Mouse (Mus musculus) forebrain, embryonic 14.5 days (tissue): ENCODE measurements around the gene Spata3. TPM values are rescaled to one million over a fixed set of nuclear protein-coding genes. Genes with fewer than 3 reads are reported as not detected.

Experiments used
- ATAC-seq: fragments of 200-750 bp; cut with Nextera tagmentation; 2 replicates; pipeline ENCODE4 v1.8.0; 2017; ENCODE audit warnings: mild to moderate bottlenecking, moderate library complexity
- DNase-seq: peaks from one replicate; pipeline ENCODE4 v3.0.0-alpha.2; 2015; ENCODE audit warnings: low spot score
- H3K27ac ChIP-seq: fragments of 300-500 bp; sonication (generic); 2 replicates; pipeline ENCODE4 v1.5.1; 2014; ENCODE audit warnings: low read depth, mild to moderate bottlenecking, control low read depth, low read length, moderate library complexity
- H3K27me3 ChIP-seq: fragments of 300-500 bp; sonication (generic); replicated peaks from 2 replicates; pipeline ENCODE4 v1.6.1; 2014; ENCODE audit warnings: low read length, control low read depth, mixed read lengths; ENCODE audit not compliant: control insufficient read depth, insufficient read depth
- H3K36me3 ChIP-seq: fragments of 300-500 bp; sonication (generic); 2 replicates; pipeline ENCODE4 v1.6.1; 2014; ENCODE audit warnings: low read length, control low read depth; ENCODE audit not compliant: control insufficient read depth, insufficient read depth
- H3K4me1 ChIP-seq: fragments of 300-500 bp; sonication (generic); 2 replicates; pipeline ENCODE4 v1.6.1; 2014; ENCODE audit warnings: antibody characterized with exemption, low read length, control low read depth; ENCODE audit not compliant: control insufficient read depth, insufficient read depth
- H3K4me2 ChIP-seq: fragments of 300-500 bp; sonication (generic); 2 replicates; pipeline ENCODE4 v1.6.1; 2014; ENCODE audit warnings: mild to moderate bottlenecking, control low read depth, low read length
- H3K4me3 ChIP-seq: fragments of 300-500 bp; sonication (generic); 2 replicates; pipeline ENCODE4 v1.5.1; 2014; ENCODE audit warnings: low read depth, low read length, control low read depth
- H3K9ac ChIP-seq: fragments of 300-500 bp; sonication (generic); 2 replicates; pipeline ENCODE4 v1.6.1; 2014; ENCODE audit warnings: mild to moderate bottlenecking, low read length, control low read depth, moderate library complexity
- H3K9me3 ChIP-seq: fragments of 300-500 bp; sonication (generic); replicated peaks from 2 replicates; pipeline ENCODE4 v1.6.1; 2016; ENCODE audit warnings: low read length, control low read depth, mixed read lengths; ENCODE audit not compliant: control insufficient read depth
- WGBS: fragments of 180-500 bp; shearing (Covaris S2); extraction: QIAGEN DNeasy Blood & Tissue Kit; methylation state at CpG from one replicate; pipeline ENCODE4 v1.1.7; 2014; 5-methylcytosine and 5-hydroxymethylcytosine counted together
- polyA plus RNA-seq: library from polyadenylated mRNA; unstranded; fragments of >200 nt; fragmentation: Nextera tagmentation; extraction: Ambion mirVana; gene quantifications from 2 replicates; pipeline ENCODE4 v1.2.1, GENCODE M21; 2014

The Spata3 gene
- polyA plus RNA-seq, 1 experiment from 2014 or later = not detected

DNA sequence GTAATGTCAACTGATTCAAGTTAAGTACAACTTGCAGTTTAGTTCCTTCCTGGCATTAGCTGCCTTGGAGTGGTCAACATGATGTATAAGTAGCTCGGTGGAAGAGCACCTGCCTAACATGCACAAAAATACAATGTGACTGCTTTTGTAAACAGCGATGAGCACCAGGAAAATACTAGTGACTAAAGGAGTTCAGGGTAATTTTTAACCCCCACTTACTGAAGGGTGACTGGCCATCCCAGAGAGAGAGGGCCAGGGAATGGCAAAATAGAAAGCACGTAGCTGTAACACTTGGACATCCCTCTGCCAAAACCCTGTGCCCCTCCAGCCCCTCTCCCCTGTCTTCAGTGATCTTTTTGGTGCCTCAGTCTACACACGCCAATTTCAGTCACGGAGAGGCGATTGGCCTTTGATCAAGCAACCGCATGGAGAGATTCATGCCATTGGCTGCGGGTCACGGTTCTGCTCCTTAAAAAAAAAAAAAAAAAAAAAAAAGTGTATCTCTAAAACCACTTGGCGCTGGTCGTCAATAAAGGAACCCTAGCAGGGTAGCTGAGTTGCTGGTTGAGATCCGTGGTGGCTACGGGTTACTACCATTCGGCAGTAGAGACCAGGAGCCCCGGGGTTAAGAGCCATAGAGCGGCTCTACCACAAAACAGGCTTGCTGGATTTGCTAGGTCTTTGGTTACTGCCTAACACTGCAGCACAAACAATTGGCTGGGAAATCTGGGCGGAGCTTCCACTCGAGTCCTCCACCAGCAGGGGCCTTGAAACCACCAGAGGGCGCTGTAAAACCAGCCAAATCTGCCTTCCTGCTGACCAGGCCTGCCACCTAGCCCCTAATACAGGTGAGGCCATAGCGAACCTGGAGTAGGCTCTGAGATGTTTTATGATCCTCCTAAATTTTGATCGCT, 42.5 kb downstream of the Spata3 start:
- Histone ChIP-seq H3K36me3 (no peaks in the 10 kb centered on the region), H3K27me3 (no peaks in the 10 kb centered on the region), H3K4me2 (peak overlapping the region; percentile 54), H3K9me3 (no peaks in the 10 kb centered on the region), H3K4me3 (peak overlapping the region; percentile 23), H3K27ac (no peak overlapping the region), H3K9ac (peak overlapping the region; percentile 47; the same call in 1 of the 2 replicates), H3K4me1 (peaks cover 5% of the 10 kb centered on the region; the same call in 1 of the 2 replicates)
- peak; percentile 65 for ATAC-seq
- 12% methylated on average over 21 of the region's 21 CpGs for WGBS
- peak; percentile 96 for DNase-seq

DNA sequence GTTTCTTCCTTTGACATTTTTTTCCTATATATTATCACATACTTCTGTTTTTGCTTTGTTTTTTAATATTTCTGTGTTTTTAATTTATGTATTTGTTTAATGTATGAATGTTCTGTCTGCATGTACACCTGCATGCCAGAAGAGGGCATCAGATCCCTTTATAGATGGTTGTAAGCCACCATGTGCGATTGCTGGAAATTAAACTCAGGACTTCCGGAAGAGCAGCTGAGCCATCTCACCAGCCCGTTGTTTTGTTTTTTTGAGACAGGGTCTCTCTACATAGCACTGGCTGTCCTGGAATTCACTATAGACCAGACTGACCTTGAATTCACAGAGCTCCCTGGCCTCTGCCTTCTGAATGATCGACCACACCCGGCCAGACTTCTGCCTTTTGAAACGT, 45.9 kb downstream of the Spata3 start:
- no peak overlapping the region for H3K4me2 ChIP-seq
- 84% methylated on average over 6 of the region's 6 CpGs for WGBS
- H3K9ac ChIP-seq = no peak overlapping the region
- no peaks in the 10 kb centered on the region for H3K27me3 ChIP-seq
- peaks cover 15% of the 10 kb centered on the region for H3K4me1 ChIP-seq
- no peak for ATAC-seq
- no peak overlapping the region for H3K27ac ChIP-seq
- H3K4me3 ChIP-seq = no peak overlapping the region
- H3K9me3 ChIP-seq = no peaks in the 10 kb centered on the region
- no peaks in the 10 kb centered on the region for H3K36me3 ChIP-seq
- no peak for DNase-seq

DNA sequence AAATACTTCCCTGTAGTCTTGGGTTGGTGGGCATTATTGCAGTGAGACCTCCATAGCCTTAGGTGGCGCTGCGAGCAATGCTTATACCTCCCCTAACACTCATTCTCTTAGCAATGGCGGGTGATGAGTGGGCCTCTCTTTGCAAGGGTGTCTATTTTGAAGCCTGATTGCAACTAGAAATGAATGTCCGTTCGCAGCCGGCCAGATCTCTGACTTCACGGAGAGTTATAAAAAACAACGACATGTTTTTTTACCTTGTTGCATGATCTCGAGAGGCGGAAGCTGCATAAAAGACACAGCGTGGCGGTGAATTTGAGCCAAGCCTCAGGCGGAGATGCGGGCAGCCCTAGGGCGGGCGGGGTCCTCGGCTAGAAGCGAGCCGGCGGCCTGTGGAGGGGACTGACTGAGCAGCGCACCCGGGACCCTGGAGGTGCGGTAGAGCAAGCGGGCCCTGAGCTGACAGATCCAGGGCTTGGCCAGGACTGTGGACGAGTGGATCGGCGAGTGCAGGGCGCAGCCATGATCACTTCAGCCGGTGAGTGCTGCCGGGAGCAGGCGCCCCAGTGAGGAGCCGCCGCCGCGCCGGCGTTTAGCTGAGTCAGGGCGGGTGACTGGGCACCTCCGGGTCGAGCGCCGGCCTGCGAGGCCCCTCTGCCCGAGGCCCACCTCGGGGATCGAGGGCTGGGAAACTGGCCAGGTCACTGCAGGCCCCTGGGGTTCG, 47.8 kb downstream of the Spata3 start, which contains the start of gene Psmd1:
Gene Psmd1, plus strand, starts transcription at position 117 of the 721 bp plus-strand sequence.
- Histone ChIP-seq H3K27me3 (no peaks in the 10 kb centered on the region), H3K27ac (peak within 1 kb of the TSS; percentile 78), H3K4me3 (peak within 1 kb of the TSS; percentile 99), H3K9me3 (no peaks in the 10 kb centered on the region), H3K4me2 (peak within 1 kb of the TSS; percentile 91), H3K4me1 (peaks cover 10% of the 10 kb centered on the region), H3K9ac (peak within 1 kb of the TSS; percentile 96), H3K36me3 (no peaks in the 10 kb centered on the region)
- peak; percentile 96 for ATAC-seq
- peak; percentile 97 for DNase-seq
- WGBS = under 1% methylated on average over 41 of the region's 47 CpGs

GRCm38 (mm10) chr1:86076565-86076964, 59.9 kb downstream of the Spata3 start:
- Histone ChIP-seq H3K4me3 (no peak overlapping the region), H3K4me2 (no peak overlapping the region), H3K36me3 (peaks cover 80% of the 10 kb centered on the region), H3K27me3 (no peaks in the 10 kb centered on the region), H3K27ac (no peak overlapping the region), H3K9ac (no peak overlapping the region), H3K9me3 (no peaks in the 10 kb centered on the region), H3K4me1 (no peaks in the 10 kb centered on the region)
- DNase-seq = no peak
- ATAC-seq = no peak
- 95% methylated on average over 2 of the region's 2 CpGs for WGBS

Other genes starting within 250 kb of the Spata3 start
- 0.33 and 0.48 TPM in 2 replicates for gene A630001G21Rik, start 238.2 kb upstream of the Spata3 start, polyA plus RNA-seq
- gene Cab39, start 223.4 kb upstream of the Spata3 start, polyA plus RNA-seq = 62.9 and 74.3 TPM in 2 replicates
- gene Itm2c, start 122.5 kb upstream of the Spata3 start, polyA plus RNA-seq = 149 and 157 TPM in 2 replicates
- 4.0 and 4.2 TPM in 2 replicates for gene 4933407L21Rik, start 88.3 kb upstream of the Spata3 start, polyA plus RNA-seq
- gene Gpr55, start 55.8 kb upstream of the Spata3 start, polyA plus RNA-seq = 0.05 TPM in 1 of 2 replicates, not detected in the other
- gene 2810459M11Rik, start 29.0 kb downstream of the Spata3 start, polyA plus RNA-seq = 8.8 and 9.5 TPM in 2 replicates
- gene Psmd1, start 47.6 kb downstream of the Spata3 start, polyA plus RNA-seq = 186 and 198 TPM in 2 replicates
- gene Htr2b, start 95.2 kb downstream of the Spata3 start, polyA plus RNA-seq = 0.20 and 0.41 TPM in 2 replicates
- 1.1 TPM in 1 of 2 replicates, not detected in the other for gene Gm21972, start 116.8 kb downstream of the Spata3 start, polyA plus RNA-seq
- 22.1 and 28.1 TPM in 2 replicates for gene Armc9, start 138.0 kb downstream of the Spata3 start, polyA plus RNA-seq